Mouse (Mus musculus): ENCODE data around the gene Zfp619. TPM values are rescaled to one million over a fixed set of nuclear protein-coding genes. Genes with fewer than 3 reads are reported as not detected.
A peak's percentile ranks its signal among the peaks of the same experiment; 100 is the strongest.

Zfp619 gene
- polyA plus RNA-seq (2015; fragmentation: Nextera tagmentation; extraction: Ambion mirVana), result 1.4 TPM in 2 replicates

DNA sequence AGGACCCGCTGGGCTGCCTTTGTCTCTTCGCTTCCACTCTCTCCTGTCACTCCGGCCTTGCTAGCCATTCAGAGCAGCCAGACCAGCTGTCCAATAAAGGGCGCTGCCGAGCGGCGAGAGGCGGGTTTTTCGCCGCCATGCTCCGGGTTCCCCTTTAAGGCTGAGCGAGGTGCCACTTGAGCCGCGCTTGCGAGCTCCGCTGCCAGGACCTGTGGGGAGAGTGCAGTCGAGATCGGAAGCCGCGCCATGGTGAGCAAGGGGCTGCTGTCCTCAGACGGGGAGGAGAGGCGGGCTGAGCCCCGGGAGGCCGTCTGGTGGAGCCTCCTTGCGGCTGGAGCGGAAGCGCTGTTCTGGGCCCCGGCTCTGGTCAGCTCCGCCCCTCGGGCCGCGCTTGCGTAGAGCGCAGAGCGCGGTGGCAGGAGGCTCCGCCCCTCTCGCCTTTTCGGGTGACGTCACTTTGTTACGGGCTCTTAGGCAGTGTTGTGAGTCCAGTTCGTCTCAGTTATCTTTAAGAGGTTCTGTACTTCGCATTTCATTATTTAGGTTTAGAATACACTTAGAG lies at the start of gene Zfp619:
TSS of gene Zfp619 (plus strand) at position 151 of the 562 bp plus-strand sequence.
- under 1% methylated on average over 43 of the region's 43 CpGs for WGBS
- peak; percentile 98 for ATAC-seq (ENCODE audit: insufficient read depth, low FRiP score, low read depth)
- peak within 1 kb of the TSS; percentile 59 for H3K4me2 ChIP-seq
- peak within 1 kb of the TSS; percentile 86 for H3K9ac ChIP-seq
- H3K36me3 ChIP-seq, result no peaks in the 10 kb centered on the region
- H3K27ac ChIP-seq, result peak within 1 kb of the TSS; percentile 99
- no peaks in the 10 kb centered on the region for H3K9me3 ChIP-seq
- H3K4me3 ChIP-seq (replicated peaks), result peak within 1 kb of the TSS; percentile 73
- H3K4me1 ChIP-seq, result no peaks in the 10 kb centered on the region
- no peaks in the 10 kb centered on the region for H3K27me3 ChIP-seq (replicated peaks)

- Histone ChIP-seq H3K36me3 (peaks cover 14% of the 10 kb centered on the region), H3K4me3 (replicated peaks) (no peak overlapping the region), H3K9ac (no peak overlapping the region), H3K4me2 (no peak overlapping the region), H3K27ac (no peak overlapping the region), H3K9me3 (no peaks in the 10 kb centered on the region), H3K4me1 (no peaks in the 10 kb centered on the region), H3K27me3 (replicated peaks) (no peaks in the 10 kb centered on the region)
- WGBS, result 78% methylated on average over 2 of the region's 2 CpGs
- no peak for ATAC-seq (ENCODE audit: insufficient read depth, low FRiP score, low read depth)
Measured at GRCm38 (mm10) chr7:39479013-39479412, 38.6 kb upstream of the Zfp619 start.

DNA sequence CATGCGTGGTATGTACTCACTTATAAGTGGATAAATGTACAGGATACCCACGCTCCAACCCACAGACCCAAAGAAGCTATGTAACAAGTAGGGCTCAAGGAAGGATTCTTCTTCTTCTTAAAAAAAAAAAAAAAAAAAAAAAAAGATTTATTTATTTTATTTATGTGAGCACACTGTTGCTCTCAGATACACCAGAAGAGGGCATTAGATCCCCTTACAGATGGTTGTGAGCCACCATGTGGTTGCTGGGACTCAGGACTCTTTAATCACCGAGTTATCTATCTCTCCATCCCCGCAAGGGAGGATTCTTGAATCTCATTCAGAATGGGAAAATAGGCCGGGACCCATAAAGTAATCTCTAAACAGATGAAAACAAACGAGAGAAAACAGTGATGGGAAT lies 33.2 kb upstream of the Zfp619 start:
- no peak overlapping the region for H3K4me3 ChIP-seq (replicated peaks)
- 53% methylated on average over 6 of the region's 6 CpGs for WGBS
- H3K27ac ChIP-seq, result no peak overlapping the region
- no peak overlapping the region for H3K9ac ChIP-seq
- H3K36me3 ChIP-seq, result no peaks in the 10 kb centered on the region
- H3K9me3 ChIP-seq, result no peaks in the 10 kb centered on the region
- no peak overlapping the region for H3K4me2 ChIP-seq
- H3K27me3 ChIP-seq (replicated peaks), result no peaks in the 10 kb centered on the region
- ATAC-seq (ENCODE audit: insufficient read depth, low FRiP score, low read depth), result no peak
- no peaks in the 10 kb centered on the region for H3K4me1 ChIP-seq

DNA sequence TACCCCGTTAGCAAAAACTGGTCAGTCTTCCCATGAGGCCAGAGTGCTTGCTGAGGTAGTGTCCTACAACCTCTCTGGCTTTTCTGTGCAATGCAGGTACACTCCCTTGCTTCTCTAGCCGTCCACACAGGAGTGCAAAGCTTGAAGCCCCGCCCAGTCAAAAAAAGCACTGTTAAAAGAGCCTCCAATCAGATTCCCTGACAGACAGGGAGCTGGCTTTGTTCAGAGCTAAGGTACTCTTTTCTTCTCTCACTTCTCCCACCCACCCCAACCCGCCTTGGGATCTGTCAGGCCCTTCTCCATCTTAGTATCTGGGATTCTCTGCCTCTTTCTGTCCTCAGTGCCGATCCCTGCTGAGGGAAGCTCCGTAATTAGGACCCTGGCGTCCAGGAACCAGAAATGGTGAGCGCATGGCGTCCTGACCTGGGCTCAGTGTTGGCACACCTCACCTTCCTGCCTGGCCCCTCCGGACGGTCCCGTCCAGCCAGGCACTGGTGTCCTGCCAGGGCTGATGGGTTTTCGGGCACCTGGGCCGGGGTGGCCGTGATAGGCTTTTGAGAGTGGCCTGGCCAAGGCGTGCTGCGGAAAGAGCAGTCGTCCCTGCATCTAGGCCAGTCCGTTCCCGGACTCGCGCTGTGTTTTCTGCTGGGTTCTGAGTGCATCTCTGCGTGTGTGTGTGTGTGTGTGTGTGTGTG lies 30.3 kb upstream of the Zfp619 start:
- no peaks in the 10 kb centered on the region for H3K36me3 ChIP-seq
- 17% methylated on average over 23 of the region's 23 CpGs for WGBS
- H3K4me1 ChIP-seq, result no peaks in the 10 kb centered on the region
- H3K27me3 ChIP-seq (replicated peaks), result no peaks in the 10 kb centered on the region
- no peaks in the 10 kb centered on the region for H3K9me3 ChIP-seq
- H3K27ac ChIP-seq, result no peak overlapping the region
- H3K4me3 ChIP-seq (replicated peaks), result peak overlapping the region; percentile 52
- ATAC-seq (ENCODE audit: insufficient read depth, low FRiP score, low read depth), result peak; percentile 27; the same call in 1 of the 2 replicates
- H3K4me2 ChIP-seq, result peak overlapping the region; percentile 83
- no peak overlapping the region for H3K9ac ChIP-seq

- WGBS, result 32% methylated on average over 9 of the region's 9 CpGs
- Histone ChIP-seq H3K27ac (no peak overlapping the region), H3K4me2 (peak overlapping the region; percentile 83), H3K36me3 (no peaks in the 10 kb centered on the region), H3K9me3 (no peaks in the 10 kb centered on the region), H3K9ac (no peak overlapping the region), H3K4me3 (replicated peaks) (peak overlapping the region; percentile 52), H3K27me3 (replicated peaks) (no peaks in the 10 kb centered on the region), H3K4me1 (no peaks in the 10 kb centered on the region)
- ATAC-seq (ENCODE audit: insufficient read depth, low FRiP score, low read depth), result no peak
Measured at GRCm38 (mm10) chr7:39487854-39488205, 29.7 kb upstream of the Zfp619 start.

DNA sequence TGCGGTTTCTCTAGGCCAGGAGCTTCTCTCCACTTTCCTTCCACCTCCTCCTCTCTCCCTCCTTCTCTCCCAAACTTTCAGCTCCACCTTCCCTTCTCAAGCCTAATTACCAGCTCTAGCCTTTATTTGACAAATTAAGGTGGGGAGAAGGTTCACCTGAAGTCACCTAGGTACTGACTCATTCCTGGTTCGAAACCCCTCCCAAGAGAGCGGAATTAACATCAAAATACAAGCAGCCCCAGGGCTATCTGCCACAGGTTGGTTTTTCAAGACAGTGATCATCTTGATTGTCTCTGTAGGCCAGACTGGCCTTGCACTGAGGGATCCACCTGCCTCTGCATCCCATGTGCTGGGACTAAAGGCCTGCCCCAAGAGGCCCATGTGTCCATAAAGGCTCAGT lies 22.9 kb upstream of the Zfp619 start:
- Histone ChIP-seq H3K27me3 (replicated peaks) (no peaks in the 10 kb centered on the region), H3K36me3 (no peaks in the 10 kb centered on the region), H3K9ac (no peak overlapping the region), H3K4me1 (no peaks in the 10 kb centered on the region), H3K27ac (no peak overlapping the region), H3K4me2 (no peak overlapping the region), H3K9me3 (no peaks in the 10 kb centered on the region), H3K4me3 (replicated peaks) (no peak overlapping the region)
- ATAC-seq (ENCODE audit: insufficient read depth, low FRiP score, low read depth), result no peak
- WGBS, result 90% methylated on average over 3 of the region's 3 CpGs

GRCm38 (mm10) chr7:39504100-39504499 lies 13.5 kb upstream of the Zfp619 start:
- H3K27me3 ChIP-seq (replicated peaks), result no peaks in the 10 kb centered on the region
- H3K36me3 ChIP-seq, result no peaks in the 10 kb centered on the region
- H3K9ac ChIP-seq, result no peak overlapping the region
- H3K4me1 ChIP-seq, result no peaks in the 10 kb centered on the region
- no peaks in the 10 kb centered on the region for H3K9me3 ChIP-seq
- WGBS, result 85% methylated on average over 1 of the region's 1 CpGs
- no peak overlapping the region for H3K27ac ChIP-seq
- H3K4me2 ChIP-seq, result no peak overlapping the region
- H3K4me3 ChIP-seq (replicated peaks), result no peak overlapping the region
- ATAC-seq (ENCODE audit: insufficient read depth, low FRiP score, low read depth), result no peak

GRCm38 (mm10) chr7:39518362-39518761 lies 796 bp downstream of the Zfp619 start:
- no peak for ATAC-seq (ENCODE audit: insufficient read depth, low FRiP score, low read depth)
- no peak overlapping the region for H3K9ac ChIP-seq

GRCm38 (mm10) chr7:39523703-39524424 lies 6.3 kb downstream of the Zfp619 start:
- H3K4me2 ChIP-seq, result no peak overlapping the region
- no peak overlapping the region for H3K27ac ChIP-seq
- H3K36me3 ChIP-seq, result no peaks in the 10 kb centered on the region
- H3K4me3 ChIP-seq (replicated peaks), result no peak overlapping the region
- ATAC-seq (ENCODE audit: insufficient read depth, low FRiP score, low read depth), result no peak
- H3K9me3 ChIP-seq, result no peaks in the 10 kb centered on the region
- no peaks in the 10 kb centered on the region for H3K4me1 ChIP-seq
- 75% methylated on average over 1 of the region's 1 CpGs for WGBS
- H3K27me3 ChIP-seq (replicated peaks), result no peaks in the 10 kb centered on the region
- H3K9ac ChIP-seq, result no peak overlapping the region

More at GRCm38 (mm10) chr7:39518362-39518761, 796 bp downstream of the Zfp619 start:
- Histone ChIP-seq H3K4me3 (replicated peaks) (peak overlapping the region; percentile 22), H3K27ac (no peak overlapping the region), H3K36me3 (no peaks in the 10 kb centered on the region), H3K27me3 (replicated peaks) (no peaks in the 10 kb centered on the region), H3K4me2 (peak overlapping the region; percentile 37; the same call in 1 of the 2 replicates), H3K9me3 (no peaks in the 10 kb centered on the region), H3K4me1 (no peaks in the 10 kb centered on the region)
- 82% methylated on average over 12 of the region's 12 CpGs for WGBS

GRCm38 (mm10) chr7:39543151-39543550 lies 25.6 kb downstream of the Zfp619 start:
- Histone ChIP-seq H3K9ac (no peak overlapping the region), H3K9me3 (no peaks in the 10 kb centered on the region), H3K27ac (no peak overlapping the region), H3K36me3 (no peaks in the 10 kb centered on the region), H3K4me3 (replicated peaks) (no peak overlapping the region), H3K4me2 (no peak overlapping the region), H3K4me1 (no peaks in the 10 kb centered on the region), H3K27me3 (replicated peaks) (no peaks in the 10 kb centered on the region)
- no peak for ATAC-seq (ENCODE audit: insufficient read depth, low FRiP score, low read depth)
- 62% methylated on average over 1 of the region's 1 CpGs for WGBS

DNA sequence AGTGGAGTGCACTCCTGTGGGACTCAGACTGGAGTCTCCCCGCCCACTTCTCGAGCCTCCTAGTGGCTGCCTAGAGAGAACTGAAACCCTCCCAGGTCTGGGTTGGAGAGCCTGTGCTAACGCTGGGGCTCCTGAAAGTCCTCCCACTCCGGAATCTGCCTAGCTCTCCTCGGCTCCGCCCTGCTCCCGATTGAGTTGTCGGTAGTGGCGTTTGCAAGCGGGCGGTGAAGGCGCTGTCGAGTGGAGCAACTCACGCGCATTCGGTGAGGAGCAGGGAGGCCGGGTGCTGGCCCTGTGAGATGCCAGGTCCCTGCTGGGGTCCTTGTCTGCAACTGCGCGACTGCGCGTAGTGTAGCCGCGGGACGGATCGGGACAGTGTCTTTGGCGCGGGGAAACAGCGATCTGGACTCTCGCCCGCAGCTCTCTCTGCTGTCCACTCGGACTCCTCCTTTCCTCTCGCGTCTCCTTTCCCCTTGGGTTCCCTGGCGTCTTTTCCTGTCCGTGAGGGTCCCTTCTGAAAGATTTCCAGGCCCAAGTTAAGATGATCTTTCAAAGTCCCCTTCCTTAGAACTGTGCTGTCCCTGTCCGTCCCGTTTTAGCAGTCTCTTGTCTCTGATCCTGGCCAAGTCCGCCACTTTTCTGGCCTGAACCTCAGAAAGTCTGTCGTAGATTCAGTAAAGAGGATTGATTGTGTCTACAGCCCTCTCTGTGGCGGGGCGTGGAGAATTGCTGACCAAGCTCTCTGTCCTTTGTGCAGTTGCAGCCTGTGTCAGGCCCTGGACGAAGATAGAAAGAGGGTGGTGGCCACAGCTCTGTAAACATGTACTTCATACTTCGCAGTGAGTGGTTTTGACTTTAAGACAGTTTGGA lies 26.9 kb downstream of the Zfp619 start:
- peak overlapping the region; percentile 56; the same call in 1 of the 2 replicates for H3K9ac ChIP-seq
- WGBS, result 0% methylated on average over 43 of the region's 43 CpGs
- peak overlapping the region; percentile 61 for H3K4me2 ChIP-seq
- peak overlapping the region; percentile 97 for H3K27ac ChIP-seq
- no peaks in the 10 kb centered on the region for H3K9me3 ChIP-seq
- H3K4me3 ChIP-seq (replicated peaks), result peak overlapping the region; percentile 66
- H3K36me3 ChIP-seq, result no peaks in the 10 kb centered on the region
- ATAC-seq (ENCODE audit: insufficient read depth, low FRiP score, low read depth), result peak; percentile 96
- no peaks in the 10 kb centered on the region for H3K27me3 ChIP-seq (replicated peaks)
- H3K4me1 ChIP-seq, result no peaks in the 10 kb centered on the region
